Mouse (Mus musculus) small intestine, adult 2 months (tissue): ENCODE results near the gene Olfr1396. TPM values are rescaled to one million over a fixed set of nuclear protein-coding genes. Genes with fewer than 3 reads are reported as not detected.

Experiments
- H3K27ac ChIP-seq: fragments of 200-500 bp; 2 replicates; pipeline ENCODE4 v1.5.1; 2012; ENCODE audit warnings: low read depth, low read length, control low read depth, inconsistent platforms; ENCODE audit not compliant: insufficient read depth
- H3K27me3 ChIP-seq: fragments of 200-500 bp; 2 replicates; pipeline ENCODE4 v1.6.1; 2012; ENCODE audit warnings: mild to moderate bottlenecking, moderate library complexity, low read length, inconsistent platforms; ENCODE audit not compliant: control insufficient read depth, insufficient read depth
- H3K36me3 ChIP-seq: fragments of 200-500 bp; 2 replicates; pipeline ENCODE4 v1.6.1; 2012; ENCODE audit warnings: mild to moderate bottlenecking, low read length, control low read depth, inconsistent platforms; ENCODE audit not compliant: control insufficient read depth, insufficient read depth
- H3K4me1 ChIP-seq: fragments of 200-500 bp; 2 replicates; pipeline ENCODE4 v1.6.1; 2012; ENCODE audit warnings: low read length, inconsistent platforms, mixed read lengths; ENCODE audit not compliant: control insufficient read depth, insufficient read depth, insufficient read length
- H3K4me3 ChIP-seq: fragments of 200-500 bp; 2 replicates; pipeline ENCODE4 v1.5.1; 2012; ENCODE audit warnings: low read depth, mild to moderate bottlenecking, control low read depth, inconsistent platforms, low read length, moderate library complexity
- CTCF ChIP-seq: fragments of 200-500 bp; IDR thresholded peaks from 2 replicates; pipeline ENCODE4 v1.5.1; 2012; ENCODE audit warnings: low read depth, mild to moderate bottlenecking, control low read depth, inconsistent platforms, low read length, moderate library complexity, mixed read lengths; ENCODE audit not compliant: insufficient replicate concordance, insufficient read length; ENCODE audit errors: extremely low read depth
- POLR2A ChIP-seq: fragments of 200-500 bp; IDR thresholded peaks from 2 replicates; pipeline ENCODE4 v1.6.1; 2012; ENCODE audit warnings: low read depth, mild to moderate bottlenecking, control low read depth, inconsistent platforms, low read length, moderate library complexity
- WGBS: fragments of 180-500 bp; shearing (Covaris S2); methylation state at CpG from one replicate; pipeline ENCODE4 v1.1.7; 2018; 5-methylcytosine and 5-hydroxymethylcytosine counted together
- polyA plus RNA-seq: library from polyadenylated mRNA; depleted of rRNA; stranded (reverse); fragments of >200 nt; gene quantifications from 2 replicates; pipeline ENCODE4 v1.2.3, GENCODE M21; 2012; rRNA removed

The Olfr1396 gene
- polyA plus RNA-seq = 0.13 TPM in 1 of 2 replicates, not detected in the other

DNA sequence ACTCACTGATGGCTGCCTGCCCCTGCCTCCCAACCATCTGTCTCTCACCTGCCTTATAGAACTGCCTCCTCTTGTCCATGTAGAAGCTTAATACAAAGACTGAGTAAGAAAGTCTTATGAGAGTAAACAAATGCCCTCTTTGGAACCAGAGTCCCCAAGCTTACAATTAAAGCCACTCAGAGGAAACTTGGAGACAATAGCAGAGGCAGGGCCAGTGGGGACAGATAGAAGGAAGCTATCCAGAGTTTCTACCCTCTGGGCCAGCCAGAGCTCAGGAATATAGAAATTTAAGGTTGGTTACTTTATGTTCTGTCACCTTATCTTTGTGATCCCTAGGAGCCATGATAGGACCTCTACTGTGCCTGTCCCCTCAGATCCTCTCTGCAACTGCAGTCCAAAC, at the start of gene Olfr1396:
Olfr1396 (minus strand) TSS at position 101 of the 400 bp plus-strand sequence.
- TF ChIP-seq CTCF (no peak), POLR2A (no peak)
- H3K27ac ChIP-seq = no peak within 1 kb of the TSS

DNA sequence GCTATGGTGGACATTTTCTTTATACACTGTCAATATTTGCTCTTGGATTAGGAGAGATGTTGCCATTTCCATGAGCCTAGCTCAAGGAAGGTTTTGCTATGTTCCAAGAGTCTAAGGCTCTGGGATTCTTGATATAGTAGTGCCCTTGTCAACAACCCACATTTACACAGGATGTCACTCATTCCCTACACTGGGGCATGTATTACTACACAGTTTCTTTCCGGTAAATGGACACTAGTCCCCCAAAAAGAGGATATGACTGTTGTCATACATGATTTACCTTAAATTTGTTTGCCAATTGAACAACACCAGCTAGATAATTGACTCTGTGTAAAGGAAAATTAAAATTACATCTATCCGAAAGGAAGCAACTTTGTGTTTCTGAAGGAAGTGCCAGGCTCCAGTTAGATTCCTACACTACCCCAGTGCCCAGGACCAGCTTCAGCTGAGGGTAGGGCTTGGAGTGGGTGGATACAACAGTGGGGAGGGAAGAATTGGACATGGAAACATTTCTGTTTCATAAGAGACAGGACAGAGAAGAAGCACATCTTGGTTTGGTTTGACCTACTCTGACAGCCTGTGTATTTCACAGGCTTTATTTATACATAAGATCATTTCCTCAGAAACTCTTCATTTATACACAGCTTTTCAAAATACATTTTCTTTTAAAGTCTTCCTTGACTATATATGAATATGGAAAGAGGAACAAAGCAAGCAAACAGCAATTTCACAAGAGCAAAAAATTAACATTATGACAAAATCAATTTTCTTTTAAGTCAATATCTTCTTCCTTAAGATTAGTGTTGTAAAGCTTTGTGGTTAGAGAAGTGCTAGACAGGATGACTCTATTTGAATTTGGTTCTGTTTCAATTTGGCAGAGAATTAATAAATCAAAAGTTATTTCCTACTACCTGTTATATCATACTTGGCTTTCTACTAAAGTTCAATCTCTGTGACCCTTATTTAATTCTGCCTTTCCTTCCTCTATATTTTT, 42.4 kb upstream of the Olfr1396 start:
- H3K27ac ChIP-seq = no peak overlapping the region
- 89% methylated on average over 2 of the region's 2 CpGs for WGBS
- H3K27me3 ChIP-seq = 0 out of 2 replicates have a peak, but pooled peaks cover 4% of the 10 kb centered on the region
- TF ChIP-seq POLR2A = no peak
- no peak for TF ChIP-seq CTCF
- no peak overlapping the region for H3K4me3 ChIP-seq
- H3K36me3 ChIP-seq = no peaks in the 10 kb centered on the region
- H3K4me1 ChIP-seq = peaks cover 3% of the 10 kb centered on the region; the same call in 1 of the 2 replicates

More for the DNA sequence above, at the start of gene Olfr1396:
- peaks cover 4% of the 10 kb centered on the region; the same call in 1 of the 2 replicates for H3K4me1 ChIP-seq
- H3K4me3 ChIP-seq = no peak within 1 kb of the TSS
- peaks cover 4% of the 10 kb centered on the region; the same call in 1 of the 2 replicates for H3K27me3 ChIP-seq
- no peaks in the 10 kb centered on the region for H3K36me3 ChIP-seq

DNA sequence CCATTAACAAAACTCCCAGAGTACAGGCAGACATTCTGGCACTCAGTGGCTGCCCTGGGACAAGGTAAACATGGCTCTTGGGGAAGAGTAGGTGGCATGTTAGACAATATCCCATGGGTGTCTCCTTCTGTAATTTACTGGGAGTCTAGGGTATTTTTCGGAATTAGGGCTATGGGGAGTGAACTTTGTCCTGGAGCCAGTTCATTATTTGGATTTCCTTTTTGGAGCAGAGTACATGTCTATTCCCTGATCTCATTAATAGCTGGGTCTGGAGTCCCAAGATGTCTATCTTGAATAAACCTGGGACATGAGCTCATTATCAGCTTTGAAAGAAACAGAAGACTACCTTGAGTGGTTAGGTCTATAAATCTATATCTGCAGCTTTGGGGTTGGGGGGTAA, 39.4 kb upstream of the Olfr1396 start, which contains the start of gene Olfr1394:
Olfr1394 (plus strand) TSS at position 301 of the 400 bp plus-strand sequence.
- no peaks in the 10 kb centered on the region for H3K36me3 ChIP-seq
- H3K27ac ChIP-seq = no peak within 1 kb of the TSS
- TF ChIP-seq POLR2A (no peak), CTCF (no peak)
- no peaks in the 10 kb centered on the region for H3K27me3 ChIP-seq
- no peak within 1 kb of the TSS for H3K4me3 ChIP-seq
- H3K4me1 ChIP-seq = peaks cover 3% of the 10 kb centered on the region; the same call in 1 of the 2 replicates
- 54% methylated on average over 1 of the region's 1 CpGs for WGBS

GRCm38 (mm10) chr11:49141974-49142373, 27.3 kb upstream of the Olfr1396 start, which contains the start of gene Olfr1395:
Gene Olfr1395, plus strand, starts transcription at chr11:49142274.
- Histone ChIP-seq H3K4me1 (no peaks in the 10 kb centered on the region), H3K27me3 (no peaks in the 10 kb centered on the region), H3K36me3 (no peaks in the 10 kb centered on the region), H3K27ac (no peak within 1 kb of the TSS), H3K4me3 (no peak within 1 kb of the TSS)
- TF ChIP-seq CTCF (no peak), POLR2A (no peak)
- 95% methylated on average over 6 of the region's 6 CpGs for WGBS

GRCm38 (mm10) chr11:49124169-49124568, 9.5 kb upstream of the Olfr1396 start:
- no peaks in the 10 kb centered on the region; the same call in 1 of the 2 replicates for H3K27me3 ChIP-seq
- WGBS = 87% methylated on average over 2 of the region's 2 CpGs
- TF ChIP-seq CTCF = no peak
- H3K36me3 ChIP-seq = no peaks in the 10 kb centered on the region
- no peak overlapping the region for H3K27ac ChIP-seq
- H3K4me3 ChIP-seq = no peak overlapping the region
- no peaks in the 10 kb centered on the region; the same call in 1 of the 2 replicates for H3K4me1 ChIP-seq

- H3K36me3 ChIP-seq = no peaks in the 10 kb centered on the region
- H3K27me3 ChIP-seq = no peaks in the 10 kb centered on the region; the same call in 1 of the 2 replicates
- WGBS = 62% methylated on average over 3 of the region's 3 CpGs
- H3K27ac ChIP-seq = no peak overlapping the region
- no peak overlapping the region for H3K4me3 ChIP-seq
- no peaks in the 10 kb centered on the region for H3K4me1 ChIP-seq
- no peak for TF ChIP-seq POLR2A
- TF ChIP-seq CTCF = no peak
These were observed 5.0 kb upstream of the Olfr1396 start for GRCm38 (mm10) chr11:49119635-49120034.

- Histone ChIP-seq H3K36me3 (no peaks in the 10 kb centered on the region), H3K27ac (no peak overlapping the region), H3K4me1 (peaks cover 4% of the 10 kb centered on the region; the same call in 1 of the 2 replicates), H3K27me3 (peaks cover 4% of the 10 kb centered on the region; the same call in 1 of the 2 replicates), H3K4me3 (no peak overlapping the region)
- TF ChIP-seq POLR2A = no peak
- TF ChIP-seq CTCF = no peak
- 60% methylated on average over 2 of the region's 2 CpGs for WGBS
These were observed 516 bp downstream of the Olfr1396 start for GRCm38 (mm10) chr11:49114158-49114557.
